Mouse (Mus musculus) thymus, adult 2 months (tissue): ENCODE results near the gene Cyp2u1.

Source experiments
- CTCF ChIP-seq: fragments of 200-500 bp; IDR thresholded peaks from 2 replicates; pipeline ENCODE4 v1.5.1; 2012; ENCODE audit warnings: mild to moderate bottlenecking, control low read depth, low read length, moderate library complexity, borderline replicate concordance; ENCODE audit not compliant: control insufficient read depth, poor library complexity, insufficient read depth; ENCODE audit errors: extremely low read depth
- POLR2A ChIP-seq: fragments of 200-500 bp; IDR thresholded peaks from 2 replicates; pipeline ENCODE4 v1.6.1; 2012; ENCODE audit warnings: mild to moderate bottlenecking, low read length, control low read depth, moderate library complexity; ENCODE audit not compliant: control insufficient read depth, poor library complexity, insufficient read depth; ENCODE audit errors: extremely low read depth

GRCm38 (mm10) chr3:131245766-131246578 is 57.1 kb downstream of the Cyp2u1 start:
- no peak for TF ChIP-seq POLR2A
- peak; percentile 50; the same call in 1 of the 2 replicates for TF ChIP-seq CTCF
